Mouse (Mus musculus) heart, adult 2 months (tissue): ENCODE measurements around the gene Srgap2. TPM values are rescaled to one million over a fixed set of nuclear protein-coding genes. Genes with fewer than 3 reads are reported as not detected.

Experiments
- DNase-seq, 2 experiments: peaks; one replicate each; pipeline ENCODE4 v3.0.0; 2021
- H3K27ac ChIP-seq: fragments of 200-600 bp; 2 replicates; pipeline ENCODE4 v1.8.1; 2022
- H3K27me3 ChIP-seq: fragments of 200-500 bp; 2 replicates; pipeline ENCODE4 v1.6.1; 2012; ENCODE audit warnings: mild to moderate bottlenecking, low read length, inconsistent platforms, mixed read lengths; ENCODE audit not compliant: control insufficient read depth, insufficient read depth
- H3K36me3 ChIP-seq: fragments of 200-500 bp; 2 replicates; pipeline ENCODE4 v1.6.1; 2012; ENCODE audit warnings: low read length, inconsistent platforms; ENCODE audit not compliant: control insufficient read depth, insufficient read depth
- H3K4me1 ChIP-seq: fragments of 200-500 bp; 2 replicates; pipeline ENCODE4 v1.6.1; 2011; ENCODE audit warnings: low read length; ENCODE audit not compliant: control insufficient read depth, insufficient read depth
- H3K4me3 ChIP-seq: fragments of 200-600 bp; 2 replicates; pipeline ENCODE4 v1.8.1; 2022
- H3K79me2 ChIP-seq: fragments of 200-500 bp; replicated peaks from 2 replicates; pipeline ENCODE4 v1.6.1; 2012; ENCODE audit warnings: mild to moderate bottlenecking, inconsistent platforms, low read length, moderate library complexity, mixed read lengths; ENCODE audit not compliant: control insufficient read depth, insufficient read depth
- H3K9ac ChIP-seq: fragments of 200-500 bp; 2 replicates; pipeline ENCODE4 v1.6.1; 2012; ENCODE audit warnings: low read depth, mild to moderate bottlenecking, control low read depth, inconsistent platforms, low read length, mixed read lengths
- CTCF ChIP-seq: fragments of 200-600 bp; IDR thresholded peaks from 2 replicates; pipeline ENCODE4 v1.8.1; 2022; ENCODE audit warnings: antibody characterized with exemption, mild to moderate bottlenecking, moderate library complexity
- EP300 ChIP-seq: fragments of 200-500 bp; IDR thresholded peaks from 2 replicates; pipeline ENCODE4 v1.6.1; 2011; ENCODE audit warnings: low read depth, low read length, control low read depth; ENCODE audit not compliant: insufficient read depth
- POLR2A ChIP-seq: fragments of 200-500 bp; IDR thresholded peaks from 2 replicates; pipeline ENCODE4 v1.6.1; 2011; ENCODE audit warnings: mild to moderate bottlenecking, low read depth, low read length, control low read depth; ENCODE audit not compliant: insufficient read depth
- WGBS: fragments of 180-500 bp; shearing (Covaris S2); methylation state at CpG from one replicate; pipeline ENCODE4 v1.1.7; 2018; 5-methylcytosine and 5-hydroxymethylcytosine counted together
- intact Hi-C: fragments of 180-260 bp; cut with DNase I; formaldehyde crosslinking; loops from one replicate; pipeline ENCODE4 v1.15.1; 2025
- polyA plus RNA-seq: library from polyadenylated mRNA; depleted of rRNA; stranded (reverse); fragments of >200 nt; gene quantifications from 2 replicates; pipeline ENCODE4 v1.2.3, GENCODE M21; 2012
- total RNA-seq, 2 experiments: library from RNA; stranded (reverse); gene quantifications; 2 replicates each; pipeline ENCODE4 v1.2.3; 2021

The Srgap2 gene
- total and polyA plus RNA-seq, 3 experiments = 15.2 to 20.5 (median 15.9) TPM

GRCm38 (mm10) chr1:131501681-131502080 lies 25.5 kb downstream of the Srgap2 start:
- WGBS = 29% methylated on average over 1 of the region's 1 CpGs
- H3K79me2 ChIP-seq = peaks cover 4% of the 10 kb centered on the region
- peaks cover 10% of the 10 kb centered on the region for H3K36me3 ChIP-seq
- intact Hi-C loops = loop anchor here (2.0 kb wide), 1 partner anchor 15 kb away; no protein-coding TSS in a partner anchor
- H3K4me3 ChIP-seq = no peak overlapping the region
- no peak overlapping the region for H3K9ac ChIP-seq
- no peak for DNase-seq
- H3K4me1 ChIP-seq = peaks cover 6% of the 10 kb centered on the region
- no peaks in the 10 kb centered on the region for H3K27me3 ChIP-seq
- TF ChIP-seq EP300 = no peak
- no peak for TF ChIP-seq POLR2A
- no peak for TF ChIP-seq CTCF
- no peak overlapping the region for H3K27ac ChIP-seq

- no peaks in the 10 kb centered on the region for H3K27me3 ChIP-seq
- no peak overlapping the region for H3K9ac ChIP-seq
- peaks cover 3% of the 10 kb centered on the region; the same call in 1 of the 2 replicates for H3K79me2 ChIP-seq
- H3K36me3 ChIP-seq = peaks cover 20% of the 10 kb centered on the region
- intact Hi-C loops = no loop called here
- DNase-seq = no peak
- TF ChIP-seq EP300 (no peak), CTCF (no peak), POLR2A (no peak)
- H3K4me1 ChIP-seq = peaks cover 8% of the 10 kb centered on the region
- no peak overlapping the region for H3K27ac ChIP-seq
- H3K4me3 ChIP-seq = no peak overlapping the region
- 95% methylated on average over 1 of the region's 1 CpGs for WGBS
Observed at GRCm38 (mm10) chr1:131498231-131498630, 28.9 kb downstream of the Srgap2 start.

GRCm38 (mm10) chr1:131493966-131494898 lies 32.9 kb downstream of the Srgap2 start:
- no peak for TF ChIP-seq EP300
- no peak for TF ChIP-seq CTCF
- TF ChIP-seq POLR2A = no peak
- no peak overlapping the region for H3K4me3 ChIP-seq
- H3K27me3 ChIP-seq = no peaks in the 10 kb centered on the region
- peaks cover 19% of the 10 kb centered on the region for H3K36me3 ChIP-seq
- no peak overlapping the region for H3K27ac ChIP-seq
- WGBS = 45% methylated on average over 4 of the region's 4 CpGs
- H3K4me1 ChIP-seq = peaks cover 5% of the 10 kb centered on the region
- H3K79me2 ChIP-seq = peaks cover 4% of the 10 kb centered on the region; the same call in 1 of the 2 replicates
- no peak overlapping the region for H3K9ac ChIP-seq
- DNase-seq = no peak
- intact Hi-C loops = no loop called here

GRCm38 (mm10) chr1:131492360-131492759 lies 34.8 kb downstream of the Srgap2 start:
- Histone ChIP-seq H3K27ac (no peak overlapping the region; the same call in 1 of the 2 replicates), H3K79me2 (0 out of 2 replicates have a peak, but pooled peaks cover 2% of the 10 kb centered on the region), H3K4me3 (no peak overlapping the region), H3K4me1 (peaks cover 5% of the 10 kb centered on the region), H3K36me3 (peaks cover 22% of the 10 kb centered on the region), H3K9ac (no peak overlapping the region), H3K27me3 (no peaks in the 10 kb centered on the region)
- TF ChIP-seq POLR2A (no peak), CTCF (no peak), EP300 (no peak)
- 44% methylated on average over 2 of the region's 2 CpGs for WGBS
- intact Hi-C loops = no loop called here
- DNase-seq = no peak

- Histone ChIP-seq H3K27ac (no peak overlapping the region), H3K4me1 (peaks cover 6% of the 10 kb centered on the region), H3K27me3 (no peaks in the 10 kb centered on the region), H3K4me3 (no peak overlapping the region), H3K36me3 (peaks cover 27% of the 10 kb centered on the region), H3K79me2 (0 out of 2 replicates have a peak, but pooled peaks cover 2% of the 10 kb centered on the region), H3K9ac (no peak overlapping the region)
- DNase-seq = no peak
- intact Hi-C loops = no loop called here
- no peak for TF ChIP-seq EP300
- TF ChIP-seq CTCF = no peak
- no peak for TF ChIP-seq POLR2A
- WGBS = 65% methylated on average over 4 of the region's 4 CpGs
Observed at GRCm38 (mm10) chr1:131491579-131491978, 35.6 kb downstream of the Srgap2 start.

- intact Hi-C loops = no loop called here
- H3K27ac ChIP-seq = no peak overlapping the region
- peaks cover 24% of the 10 kb centered on the region for H3K36me3 ChIP-seq
- H3K4me1 ChIP-seq = peaks cover 6% of the 10 kb centered on the region
- no peaks in the 10 kb centered on the region for H3K27me3 ChIP-seq
- no peak overlapping the region for H3K9ac ChIP-seq
- H3K79me2 ChIP-seq = 0 out of 2 replicates have a peak, but pooled peaks cover 2% of the 10 kb centered on the region
- DNase-seq = no peak
- TF ChIP-seq EP300 (no peak), CTCF (no peak), POLR2A (no peak)
- H3K4me3 ChIP-seq = no peak overlapping the region
- 51% methylated on average over 3 of the region's 3 CpGs for WGBS
Observed at GRCm38 (mm10) chr1:131489312-131489711, 37.8 kb downstream of the Srgap2 start.
